Mouse (Mus musculus) stomach, postnatal 0 days (tissue): ENCODE data around the gene Vamp3.

Source experiments
- CTCF ChIP-seq: IDR thresholded peaks from 2 replicates; pipeline ENCODE4 v1.5.1; 2016; ENCODE audit warnings: antibody characterized with exemption, low read depth, mild to moderate bottlenecking, moderate library complexity
- EP300 ChIP-seq: optimal IDR thresholded peaks from 2 replicates; pipeline ENCODE3; 2016; ENCODE audit warnings: antibody characterized with exemption

GRCm38 (mm10) chr4:151089270-151089669, 31.5 kb upstream of the Vamp3 start, which contains the start of gene Gm13090:
- no peak for TF ChIP-seq CTCF
- TF ChIP-seq EP300, result no peak
